Mouse (Mus musculus): ENCODE results near the gene Banp.

- TF ChIP-seq CTCF (IDR thresholded peaks at IDR 0.05; ENCODE audit: borderline replicate concordance, extremely low read depth, insufficient read depth, insufficient read length) = no peak
- no peak for TF ChIP-seq POLR2A (IDR thresholded peaks at IDR 0.05; ENCODE audit: borderline replicate concordance, extremely low read depth, insufficient read depth, insufficient read length, poor library complexity, severe bottlenecking)
Measured at GRCm38 (mm10) chr8:121938732-121939131, 10.8 kb upstream of the Banp start.

Measured in brain, embryonic 14.5 days (tissue).